Mouse (Mus musculus) effector memory CD4-positive, alpha-beta T cell, adult 5 months (primary cell): Measurements from ENCODE around the gene Car6. TPM values are rescaled to one million over a fixed set of nuclear protein-coding genes. Genes with fewer than 3 reads are reported as not detected.

Source experiments
- polyA plus RNA-seq: library from polyadenylated mRNA; unstranded; fragments of 100-300 nt; shearing (Covaris generic); gene quantifications from one replicate; pipeline ENCODE4 v1.2.1, GENCODE M21; 2017

Gene Car6
- not detected for polyA plus RNA-seq

GRCm38 (mm10) chr4:150201232-150201631 is at the start of gene Car6:
Car6 (minus strand) TSS chr4:150201332.

GRCm38 (mm10) chr4:150236521-150237481 is 35.7 kb upstream of the Car6 start, which contains the start of gene Eno1:
Eno1 (plus strand) TSS chr4:150236721.

Other genes starting within 250 kb of the Car6 start
- gene Spsb1, start 246.3 kb downstream of the Car6 start, polyA plus RNA-seq, result 34.3 TPM
- 8.5 TPM for gene H6pd, start 192.3 kb downstream of the Car6 start, polyA plus RNA-seq
- gene Gpr157, start 114.0 kb downstream of the Car6 start, polyA plus RNA-seq, result 0.37 TPM
- gene Slc2a5, start 82.0 kb downstream of the Car6 start, polyA plus RNA-seq, result not detected
- gene Slc2a7, start 52.4 kb downstream of the Car6 start, polyA plus RNA-seq, result not detected
- 995 TPM for gene Eno1, start 35.4 kb upstream of the Car6 start, polyA plus RNA-seq
- 27.1 TPM for gene Rere, start 80.3 kb upstream of the Car6 start, polyA plus RNA-seq